21 mouse cellular contexts compared by ENCODE assay signal in the genomic region with DNA sequence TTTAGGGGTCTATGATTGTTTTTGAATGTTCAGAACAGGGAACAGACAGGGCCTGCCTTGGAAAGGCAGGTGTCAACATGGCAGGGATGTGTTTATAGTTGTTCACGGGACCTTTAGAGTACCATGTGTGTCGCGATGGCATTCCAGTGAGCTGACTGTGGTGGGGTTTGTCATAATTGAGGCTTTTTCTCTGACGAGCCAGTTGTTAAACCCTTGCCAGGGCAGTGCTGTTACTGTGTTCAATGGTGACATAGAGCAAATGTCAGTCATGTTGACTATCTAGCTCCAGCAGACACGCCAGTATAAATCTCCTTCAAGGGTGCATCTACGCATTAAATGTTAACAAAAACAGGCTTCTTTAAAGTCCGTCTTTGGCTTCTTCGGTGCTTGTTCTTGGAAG. TPM values are rescaled to one million over a fixed set of nuclear protein-coding genes. Genes with fewer than 3 reads are reported as not detected.
DNase-seq lines count a peak whose midpoint lies in the region; ATAC-seq lines count a peak whose summit lies in the region.
"Had no signal": no experiment of that assay in that cellular context is flagged by ENCODE, and none has a peak within 500 bp of the region (broad histone marks: within the 10 kb centered on the region; RNA-seq: fewer than 3 reads in every experiment).

No protein-coding gene starts in this region.

- WGBS in hindbrain, embryonic 15.5 days: 75% methylated on average over 8 of the region's 8 CpGs
- WGBS in hindbrain, embryonic 11.5 days: 84% methylated on average over 8 of the region's 8 CpGs
- WGBS in forebrain, embryonic 16.5 days: 56% methylated on average over 8 of the region's 8 CpGs
- WGBS in heart, embryonic 15.5 days: 51% methylated on average over 8 of the region's 8 CpGs
- WGBS in neural tube, embryonic 15.5 days: 66% methylated on average over 8 of the region's 8 CpGs

- H3K9ac ChIP-seq in hindbrain, embryonic 15.5 days: no peak overlapping the region
- H3K9ac ChIP-seq in hindbrain, embryonic 11.5 days (ENCODE audit: low read depth, low read length): no peak overlapping the region
- H3K9ac ChIP-seq in forebrain, embryonic 16.5 days (replicated peaks; ENCODE audit: low read depth, low read length): no peak overlapping the region
- H3K9ac ChIP-seq in heart, embryonic 15.5 days: no peak overlapping the region
- H3K9ac ChIP-seq in neural tube, embryonic 15.5 days (replicated peaks): no peak overlapping the region
- H3K9ac ChIP-seq: intestine, embryonic 15.5 days; kidney, embryonic 15.5 days had no signal

- ATAC-seq in hindbrain, embryonic 15.5 days (ENCODE audit: low FRiP score, low read depth): no peak
- ATAC-seq in hindbrain, embryonic 11.5 days (ENCODE audit: low FRiP score): no peak
- ATAC-seq in forebrain, embryonic 16.5 days: no peak
- ATAC-seq in heart, embryonic 15.5 days (replicated peaks; ENCODE audit: insufficient number of reproducible peaks, insufficient read depth, low FRiP score, low read depth): no peak
- no peak for ATAC-seq in neural tube, embryonic 15.5 days (ENCODE audit: low FRiP score)
- ATAC-seq: CD4-positive, CD25-positive, alpha-beta regulatory T cell, adult 4 months; intestine, embryonic 15.5 days had no signal

- no peak for DNase-seq in hindbrain, embryonic 11.5 days (ENCODE audit: low spot score)
- DNase-seq in right cerebral cortex, adult 2 months (ENCODE audit: low spot score in 2 of 2): no peak
- no peak for DNase-seq in adrenal gland, postnatal 10 days
- DNase-seq: cerebellum, adult 11-12 months; cerebellum, postnatal 36 days; lung, adult 18-20 months; lung, postnatal 36 days had no signal

- H3K9me3 ChIP-seq in hindbrain, embryonic 15.5 days: no peaks in the 10 kb centered on the region
- no peaks in the 10 kb centered on the region for H3K9me3 ChIP-seq in hindbrain, embryonic 11.5 days (ENCODE audit: control insufficient read depth, low read length)
- no peaks in the 10 kb centered on the region for H3K9me3 ChIP-seq in forebrain, embryonic 16.5 days (ENCODE audit: control insufficient read depth, low read length)
- no peaks in the 10 kb centered on the region for H3K9me3 ChIP-seq in heart, embryonic 15.5 days (replicated peaks)
- H3K9me3 ChIP-seq in neural tube, embryonic 15.5 days (replicated peaks): no peaks in the 10 kb centered on the region
- H3K9me3 ChIP-seq: intestine, embryonic 15.5 days; kidney, embryonic 15.5 days had no signal

- H3K27me3 ChIP-seq in hindbrain, embryonic 15.5 days: no peaks in the 10 kb centered on the region
- H3K27me3 ChIP-seq in hindbrain, embryonic 11.5 days (ENCODE audit: control insufficient read depth, insufficient read depth, low read length): no peaks in the 10 kb centered on the region
- no peaks in the 10 kb centered on the region for H3K27me3 ChIP-seq in forebrain, embryonic 16.5 days (replicated peaks; ENCODE audit: control insufficient read depth, insufficient read depth, low read length)
- peaks cover 16% of the 10 kb centered on the region for H3K27me3 ChIP-seq in heart, embryonic 15.5 days
- H3K27me3 ChIP-seq in neural tube, embryonic 15.5 days (replicated peaks): no peaks in the 10 kb centered on the region
- H3K27me3 ChIP-seq: intestine, embryonic 15.5 days; kidney, embryonic 15.5 days had no signal

- H3K27ac ChIP-seq in hindbrain, embryonic 15.5 days (replicated peaks): 0 out of 2 replicates have a peak overlapping the region, but pooled peaks have one; percentile 2
- no peak overlapping the region for H3K27ac ChIP-seq in hindbrain, embryonic 11.5 days (ENCODE audit: low read depth, low read length)
- H3K27ac ChIP-seq in forebrain, embryonic 16.5 days (ENCODE audit: low read length): peak overlapping the region; percentile 95
- no peak overlapping the region for H3K27ac ChIP-seq in heart, embryonic 15.5 days
- H3K27ac ChIP-seq in neural tube, embryonic 15.5 days (replicated peaks): peak overlapping the region; percentile 54; the same call in 1 of the 2 replicates
- H3K27ac ChIP-seq: intestine, embryonic 15.5 days; kidney, embryonic 15.5 days had no signal

- no peak overlapping the region for H3K4me2 ChIP-seq in hindbrain, embryonic 15.5 days
- H3K4me2 ChIP-seq in hindbrain, embryonic 11.5 days (replicated peaks; ENCODE audit: low read depth, low read length): no peak overlapping the region
- no peak overlapping the region for H3K4me2 ChIP-seq in forebrain, embryonic 16.5 days (ENCODE audit: low read length)
- H3K4me2 ChIP-seq in heart, embryonic 15.5 days: peak overlapping the region; percentile 18; the same call in 1 of the 2 replicates
- H3K4me2 ChIP-seq in neural tube, embryonic 15.5 days: no peak overlapping the region
- H3K4me2 ChIP-seq: intestine, embryonic 15.5 days; kidney, embryonic 15.5 days; midbrain, embryonic 11.5 days had no signal

- H3K4me1 ChIP-seq in hindbrain, embryonic 15.5 days (replicated peaks): peaks cover 43% of the 10 kb centered on the region
- no peaks in the 10 kb centered on the region; the same call in 1 of the 2 replicates for H3K4me1 ChIP-seq in hindbrain, embryonic 11.5 days (replicated peaks; ENCODE audit: control insufficient read depth, insufficient read depth, low read length)
- peaks cover 35% of the 10 kb centered on the region for H3K4me1 ChIP-seq in forebrain, embryonic 16.5 days (replicated peaks; ENCODE audit: control insufficient read depth, insufficient read depth, low read length)
- H3K4me1 ChIP-seq in heart, embryonic 15.5 days (replicated peaks): peaks cover 24% of the 10 kb centered on the region
- peaks cover 32% of the 10 kb centered on the region for H3K4me1 ChIP-seq in neural tube, embryonic 15.5 days

- no peak overlapping the region for H3K4me3 ChIP-seq in hindbrain, embryonic 15.5 days
- no peak overlapping the region for H3K4me3 ChIP-seq in hindbrain, embryonic 11.5 days (ENCODE audit: low read depth, low read length)
- H3K4me3 ChIP-seq in forebrain, embryonic 16.5 days (replicated peaks; ENCODE audit: low read length): no peak overlapping the region
- no peak overlapping the region for H3K4me3 ChIP-seq in heart, embryonic 15.5 days
- no peak overlapping the region for H3K4me3 ChIP-seq in neural tube, embryonic 15.5 days (replicated peaks)
- H3K4me3 ChIP-seq: intestine, embryonic 15.5 days; kidney, embryonic 15.5 days had no signal

- no peaks in the 10 kb centered on the region for H3K36me3 ChIP-seq in hindbrain, embryonic 15.5 days
- H3K36me3 ChIP-seq in hindbrain, embryonic 11.5 days (ENCODE audit: control insufficient read depth, insufficient read depth, low read length): no peaks in the 10 kb centered on the region
- no peaks in the 10 kb centered on the region for H3K36me3 ChIP-seq in forebrain, embryonic 16.5 days (ENCODE audit: control insufficient read depth, insufficient read depth)
- H3K36me3 ChIP-seq in heart, embryonic 15.5 days: no peaks in the 10 kb centered on the region
- H3K36me3 ChIP-seq in neural tube, embryonic 15.5 days: no peaks in the 10 kb centered on the region
- H3K36me3 ChIP-seq: intestine, embryonic 15.5 days; kidney, embryonic 15.5 days had no signal

RNA-seq across cellular contexts. Expression of gene Neurod6, which starts 31.5 kb away (rescaled TPM):
- polyA plus RNA-seq in hindbrain, embryonic 15.5 days (2015; fragmentation: Nextera tagmentation; extraction: Ambion mirVana): 29.6 and 43.9 TPM in 2 replicates
- 0.36 and 0.86 TPM in 2 replicates for polyA plus RNA-seq in hindbrain, embryonic 11.5 days (2014; fragmentation: Nextera tagmentation; extraction: Ambion mirVana)
- 468 and 578 TPM in 2 replicates for polyA plus RNA-seq in forebrain, embryonic 16.5 days (2015; fragmentation: Nextera tagmentation; extraction: Ambion mirVana)
- polyA plus RNA-seq in heart, embryonic 15.5 days (2015; fragmentation: Nextera tagmentation; extraction: Ambion mirVana): 0.08 and 0.16 TPM in 2 replicates
- polyA plus RNA-seq in neural tube, embryonic 15.5 days (2015; fragmentation: Nextera tagmentation; extraction: Ambion mirVana): 42.0 and 54.7 TPM in 2 replicates
- total RNA-seq in adrenal gland, postnatal 10 days (2021): not detected
- total RNA-seq: gastrocnemius, adult 18-20 months; MEL had no signal
- polyA plus RNA-seq: CD4-positive, CD25-positive, alpha-beta regulatory T cell, adult 4 months; heart, embryonic 14.5 days; intestine, embryonic 15.5 days; kidney, embryonic 15.5 days; small intestine, adult 2 months; stomach, embryonic 14.5 days; thymus, postnatal 0 days had no signal

Comparison
In these comparisons a context has a peak if more than half of its experiments do, and no peak if none do; other contexts are left out.
1. H3K27ac ChIP-seq: peak in hindbrain, embryonic 15.5 days (single experiment), forebrain, embryonic 16.5 days (single experiment) and neural tube, embryonic 15.5 days (single experiment); none in hindbrain, embryonic 11.5 days (single experiment) and heart, embryonic 15.5 days (single experiment).
2. RNA of gene Neurod6, which starts 31.5 kb away (polyA plus RNA-seq): 468 to 578 TPM in forebrain, embryonic 16.5 days, 42.0 to 54.7 TPM in neural tube, embryonic 15.5 days and 29.6 to 43.9 TPM in hindbrain, embryonic 15.5 days; 0.36 to 0.86 TPM in hindbrain, embryonic 11.5 days and 0.08 to 0.16 TPM in heart, embryonic 15.5 days; every median in the first group is over 10 times any median in the second.